Mouse (Mus musculus) kidney, embryonic 14.5 days (tissue): ENCODE results near the gene Ly86. TPM values are rescaled to one million over a fixed set of nuclear protein-coding genes. Genes with fewer than 3 reads are reported as not detected.

Source experiments
- ATAC-seq: fragments of 200-750 bp; cut with Nextera tagmentation; 2 replicates; pipeline ENCODE4 v1.8.0; 2017; ENCODE audit warnings: moderate number of reproducible peaks, mild to moderate bottlenecking, moderate TSS enrichment, moderate library complexity; ENCODE audit not compliant: low FRiP score, low TSS enrichment
- H3K27ac ChIP-seq: fragments of 300-500 bp; sonication (generic); 2 replicates; pipeline ENCODE4 v1.5.1; 2014; ENCODE audit warnings: low read depth, mild to moderate bottlenecking, low read length, moderate library complexity, mixed read lengths
- H3K27me3 ChIP-seq: fragments of 300-500 bp; sonication (generic); 2 replicates; pipeline ENCODE4 v1.6.1; 2014; ENCODE audit warnings: mild to moderate bottlenecking, low read length; ENCODE audit not compliant: control insufficient read depth, insufficient read depth
- H3K36me3 ChIP-seq: fragments of 300-500 bp; sonication (generic); 2 replicates; pipeline ENCODE4 v1.6.1; 2014; ENCODE audit warnings: low read length, mixed read lengths; ENCODE audit not compliant: control insufficient read depth, insufficient read depth
- H3K4me1 ChIP-seq: fragments of 300-500 bp; sonication (generic); 2 replicates; pipeline ENCODE4 v1.6.1; 2014; ENCODE audit warnings: low read length, mixed read lengths; ENCODE audit not compliant: control insufficient read depth, insufficient read depth
- H3K4me2 ChIP-seq: fragments of 300-500 bp; sonication (generic); replicated peaks from 2 replicates; pipeline ENCODE4 v1.6.1; 2014; ENCODE audit warnings: low read depth, mild to moderate bottlenecking, low read length
- H3K4me3 ChIP-seq: fragments of 300-500 bp; sonication (generic); 2 replicates; pipeline ENCODE4 v1.5.1; 2014; ENCODE audit warnings: mild to moderate bottlenecking, low read length
- H3K9ac ChIP-seq: fragments of 300-500 bp; sonication (generic); 2 replicates; pipeline ENCODE4 v1.6.1; 2014; ENCODE audit warnings: low read depth, mild to moderate bottlenecking, low read length, moderate library complexity
- H3K9me3 ChIP-seq: fragments of 300-500 bp; sonication (generic); 2 replicates; pipeline ENCODE4 v1.6.1; 2016; ENCODE audit warnings: low read length; ENCODE audit not compliant: control insufficient read depth
- WGBS: fragments of 180-500 bp; shearing (Covaris S2); extraction: QIAGEN DNeasy Blood & Tissue Kit; methylation state at CpG from one replicate; pipeline ENCODE4 v1.1.7; 2014; 5-methylcytosine and 5-hydroxymethylcytosine counted together
- polyA plus RNA-seq: library from polyadenylated mRNA; unstranded; fragments of >200 nt; fragmentation: Nextera tagmentation; extraction: Ambion mirVana; gene quantifications from 2 replicates; pipeline ENCODE4 v1.2.1, GENCODE M21; 2014

Gene Ly86
- polyA plus RNA-seq, 1 experiment from 2014 or later = 6.8 TPM

- Histone ChIP-seq H3K27me3 (no peaks in the 10 kb centered on the region), H3K4me2 (no peak overlapping the region), H3K36me3 (no peaks in the 10 kb centered on the region), H3K9me3 (no peaks in the 10 kb centered on the region), H3K4me1 (no peaks in the 10 kb centered on the region), H3K4me3 (no peak overlapping the region), H3K27ac (no peak overlapping the region), H3K9ac (no peak overlapping the region)
- WGBS = 92% methylated on average over 2 of the region's 2 CpGs
- no peak for ATAC-seq
Observed at GRCm38 (mm10) chr13:37403708-37404107, 58.7 kb downstream of the Ly86 start.

GRCm38 (mm10) chr13:37415696-37416095 is 70.7 kb downstream of the Ly86 start:
- ATAC-seq = no peak
- no peaks in the 10 kb centered on the region for H3K27me3 ChIP-seq
- WGBS = 94% methylated on average over 1 of the region's 1 CpGs
- H3K9me3 ChIP-seq = no peaks in the 10 kb centered on the region
- no peak overlapping the region for H3K4me2 ChIP-seq
- H3K4me3 ChIP-seq = no peak overlapping the region
- no peaks in the 10 kb centered on the region for H3K4me1 ChIP-seq
- no peaks in the 10 kb centered on the region for H3K36me3 ChIP-seq
- no peak overlapping the region for H3K9ac ChIP-seq
- H3K27ac ChIP-seq = no peak overlapping the region

GRCm38 (mm10) chr13:37423416-37423815 is 78.4 kb downstream of the Ly86 start:
- Histone ChIP-seq H3K9ac (no peak overlapping the region), H3K4me3 (no peak overlapping the region), H3K4me1 (no peaks in the 10 kb centered on the region), H3K27me3 (no peaks in the 10 kb centered on the region), H3K4me2 (no peak overlapping the region), H3K9me3 (peaks cover 5% of the 10 kb centered on the region; the same call in 1 of the 2 replicates), H3K27ac (no peak overlapping the region), H3K36me3 (no peaks in the 10 kb centered on the region)
- WGBS = 67% methylated on average over 6 of the region's 6 CpGs
- no peak for ATAC-seq

GRCm38 (mm10) chr13:37424904-37425303 is 79.9 kb downstream of the Ly86 start:
- no peak overlapping the region for H3K4me2 ChIP-seq
- H3K4me3 ChIP-seq = no peak overlapping the region
- no peaks in the 10 kb centered on the region for H3K36me3 ChIP-seq
- no peaks in the 10 kb centered on the region for H3K4me1 ChIP-seq
- H3K9me3 ChIP-seq = peaks cover 5% of the 10 kb centered on the region; the same call in 1 of the 2 replicates
- H3K27me3 ChIP-seq = no peaks in the 10 kb centered on the region
- 96% methylated on average over 6 of the region's 6 CpGs for WGBS
- no peak for ATAC-seq
- H3K9ac ChIP-seq = no peak overlapping the region
- no peak overlapping the region for H3K27ac ChIP-seq

- Histone ChIP-seq H3K4me3 (no peak overlapping the region), H3K9me3 (peaks cover 5% of the 10 kb centered on the region; the same call in 1 of the 2 replicates), H3K4me1 (no peaks in the 10 kb centered on the region), H3K27ac (no peak overlapping the region), H3K36me3 (no peaks in the 10 kb centered on the region), H3K9ac (no peak overlapping the region), H3K4me2 (no peak overlapping the region), H3K27me3 (no peaks in the 10 kb centered on the region)
- ATAC-seq = no peak
- WGBS = 73% methylated on average over 3 of the region's 3 CpGs
Observed at GRCm38 (mm10) chr13:37425406-37425805, 80.4 kb downstream of the Ly86 start.

- H3K9ac ChIP-seq = no peak overlapping the region
- H3K4me3 ChIP-seq = no peak overlapping the region
- ATAC-seq = peak; percentile 49; the same call in 1 of the 2 replicates
- H3K27me3 ChIP-seq = no peaks in the 10 kb centered on the region
- H3K36me3 ChIP-seq = no peaks in the 10 kb centered on the region
- WGBS = 59% methylated on average over 12 of the region's 12 CpGs
- H3K4me1 ChIP-seq = no peaks in the 10 kb centered on the region
- H3K27ac ChIP-seq = no peak overlapping the region
- peaks cover 5% of the 10 kb centered on the region; the same call in 1 of the 2 replicates for H3K9me3 ChIP-seq
- H3K4me2 ChIP-seq = no peak overlapping the region
Observed at GRCm38 (mm10) chr13:37426578-37427336, 81.7 kb downstream of the Ly86 start.

GRCm38 (mm10) chr13:37428496-37428895 is 83.5 kb downstream of the Ly86 start:
- Histone ChIP-seq H3K27me3 (no peaks in the 10 kb centered on the region), H3K27ac (no peak overlapping the region), H3K36me3 (no peaks in the 10 kb centered on the region), H3K4me3 (no peak overlapping the region), H3K4me1 (no peaks in the 10 kb centered on the region), H3K9ac (no peak overlapping the region), H3K4me2 (no peak overlapping the region), H3K9me3 (peaks cover 5% of the 10 kb centered on the region; the same call in 1 of the 2 replicates)
- WGBS = 78% methylated on average over 3 of the region's 3 CpGs
- ATAC-seq = no peak

GRCm38 (mm10) chr13:37429661-37430271 is 84.8 kb downstream of the Ly86 start:
- Histone ChIP-seq H3K4me3 (no peak overlapping the region), H3K9ac (no peak overlapping the region), H3K9me3 (no peaks in the 10 kb centered on the region), H3K27me3 (no peaks in the 10 kb centered on the region), H3K4me2 (no peak overlapping the region), H3K36me3 (no peaks in the 10 kb centered on the region), H3K27ac (no peak overlapping the region), H3K4me1 (no peaks in the 10 kb centered on the region)
- ATAC-seq = no peak
- WGBS = 69% methylated on average over 8 of the region's 8 CpGs

GRCm38 (mm10) chr13:37431707-37432106 is 86.7 kb downstream of the Ly86 start:
- no peak overlapping the region for H3K4me3 ChIP-seq
- no peaks in the 10 kb centered on the region for H3K9me3 ChIP-seq
- H3K27me3 ChIP-seq = peaks cover 10% of the 10 kb centered on the region; the same call in 1 of the 2 replicates
- no peak overlapping the region for H3K27ac ChIP-seq
- no peaks in the 10 kb centered on the region for H3K36me3 ChIP-seq
- WGBS = 96% methylated on average over 2 of the region's 2 CpGs
- H3K9ac ChIP-seq = no peak overlapping the region
- no peak for ATAC-seq
- H3K4me1 ChIP-seq = peaks cover 6% of the 10 kb centered on the region; the same call in 1 of the 2 replicates
- no peak overlapping the region for H3K4me2 ChIP-seq
